Mouse (Mus musculus): ENCODE results near the gene Grpel1.

Gene Grpel1

GRCm38 (mm10) chr5:36464709-36465661 is at the start of gene Grpel1:
Grpel1 (plus strand) TSS chr5:36464998.
- DNase-seq (ENCODE audit: low spot score) = peak; percentile 99

GRCm38 (mm10) chr5:36419861-36420260 is 44.9 kb upstream of the Grpel1 start:
- no peak for DNase-seq (ENCODE audit: low spot score)

GRCm38 (mm10) chr5:36422689-36423088 is 42.1 kb upstream of the Grpel1 start:
- no peak for DNase-seq (ENCODE audit: low spot score)

GRCm38 (mm10) chr5:36424676-36425075 is 40.1 kb upstream of the Grpel1 start:
- DNase-seq (ENCODE audit: low spot score) = no peak

- DNase-seq (ENCODE audit: low spot score) = no peak
Measured at GRCm38 (mm10) chr5:36426404-36426803, 38.4 kb upstream of the Grpel1 start.

GRCm38 (mm10) chr5:36427831-36428230 is 37.0 kb upstream of the Grpel1 start:
- no peak for DNase-seq (ENCODE audit: low spot score)

GRCm38 (mm10) chr5:36429551-36429950 is 35.2 kb upstream of the Grpel1 start:
- no peak for DNase-seq (ENCODE audit: low spot score)

GRCm38 (mm10) chr5:36431711-36432110 is 33.1 kb upstream of the Grpel1 start:
- DNase-seq (ENCODE audit: low spot score) = no peak

- DNase-seq (ENCODE audit: low spot score) = no peak
Measured at GRCm38 (mm10) chr5:36434398-36434967, 30.3 kb upstream of the Grpel1 start.

GRCm38 (mm10) chr5:36436858-36437257 is 27.9 kb upstream of the Grpel1 start:
- no peak for DNase-seq (ENCODE audit: low spot score)

- no peak for DNase-seq (ENCODE audit: low spot score)
Measured at GRCm38 (mm10) chr5:36440741-36441140, 24.1 kb upstream of the Grpel1 start.

- no peak for DNase-seq (ENCODE audit: low spot score)
Measured at GRCm38 (mm10) chr5:36444611-36445010, 20.2 kb upstream of the Grpel1 start.

GRCm38 (mm10) chr5:36445028-36445427 is 19.8 kb upstream of the Grpel1 start:
- DNase-seq (ENCODE audit: low spot score) = no peak

GRCm38 (mm10) chr5:36446166-36446890 is 18.5 kb upstream of the Grpel1 start:
- DNase-seq (ENCODE audit: low spot score) = no peak

- DNase-seq (ENCODE audit: low spot score) = no peak
Measured at GRCm38 (mm10) chr5:36447872-36448271, 16.9 kb upstream of the Grpel1 start.

- no peak for DNase-seq (ENCODE audit: low spot score)
Measured at GRCm38 (mm10) chr5:36449710-36450358, 15.0 kb upstream of the Grpel1 start.

GRCm38 (mm10) chr5:36451119-36451518 is 13.7 kb upstream of the Grpel1 start:
- DNase-seq (ENCODE audit: low spot score) = no peak

- DNase-seq (ENCODE audit: low spot score) = no peak
Measured at GRCm38 (mm10) chr5:36451872-36452389, 12.9 kb upstream of the Grpel1 start.

- DNase-seq (ENCODE audit: low spot score) = no peak
Measured at GRCm38 (mm10) chr5:36452821-36453220, 12.0 kb upstream of the Grpel1 start.

GRCm38 (mm10) chr5:36457706-36458105 is 7.1 kb upstream of the Grpel1 start:
- no peak for DNase-seq (ENCODE audit: low spot score)

GRCm38 (mm10) chr5:36458926-36459325 is 5.9 kb upstream of the Grpel1 start:
- no peak for DNase-seq (ENCODE audit: low spot score)

GRCm38 (mm10) chr5:36460712-36461111 is 4.1 kb upstream of the Grpel1 start:
- no peak for DNase-seq (ENCODE audit: low spot score)

Measured in testis, postnatal 14 days (tissue).